Mouse (Mus musculus): Measurements from ENCODE around the gene Zfp36l2. TPM values are rescaled to one million over a fixed set of nuclear protein-coding genes. Genes with fewer than 3 reads are reported as not detected.

Gene Zfp36l2
- total and polyA plus RNA-seq, 3 experiments = 68.5 to 174 (median 93.6) TPM

DNA sequence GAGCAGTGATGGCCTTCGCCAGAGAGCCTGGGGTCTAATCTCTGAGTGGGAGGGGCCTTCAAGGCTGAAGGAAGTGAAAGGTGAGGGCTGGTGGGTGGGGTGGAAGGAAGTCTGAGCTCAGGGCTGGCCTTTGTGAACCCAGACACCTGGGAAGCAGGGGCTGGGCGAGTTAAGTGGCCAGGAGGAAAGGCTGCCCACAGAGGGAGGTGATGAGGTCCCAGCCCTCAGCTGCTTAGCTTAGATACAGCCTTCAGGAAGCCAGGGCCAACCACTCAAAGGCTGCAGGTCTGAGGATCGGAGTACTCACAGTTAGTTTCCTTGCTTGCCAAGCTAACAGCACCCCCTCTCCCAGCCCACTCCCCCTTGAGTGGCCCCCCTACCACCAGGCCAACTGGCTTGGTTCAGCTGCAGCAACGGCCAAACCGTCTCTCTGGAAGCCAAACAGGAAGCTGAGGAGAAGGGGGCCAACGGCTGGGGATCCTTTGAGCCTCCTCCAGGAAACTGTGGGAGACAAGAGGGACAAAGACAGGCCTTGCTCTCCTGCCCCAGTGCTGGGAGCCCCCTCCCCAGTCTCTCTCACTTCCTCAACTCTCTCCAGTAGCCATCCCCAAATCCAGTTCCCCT is 26.4 kb downstream of the Zfp36l2 start (continued):
- TF ChIP-seq GATA1 (IDR thresholded peaks at IDR 0.05; ENCODE audit: low read depth, low read length) = no peak
- no peak for TF ChIP-seq RCOR1 (IDR thresholded peaks at IDR 0.05; ENCODE audit: low read depth, low read length)
- TF ChIP-seq KAT2A (conservative IDR thresholded peaks at IDR 0.05; ENCODE audit: low read depth, low read length) = no peak
- no peak for TF ChIP-seq USF1 (IDR thresholded peaks at IDR 0.05; ENCODE audit: low read depth, low read length)
- peak; percentile 57 for TF ChIP-seq TAL1 (IDR thresholded peaks at IDR 0.05; ENCODE audit: low read length)
- no peak for TF ChIP-seq MYC (IDR thresholded peaks at IDR 0.05; ENCODE audit: low read depth, low read length)
- peak in 1 of 2 experiments; percentile 53; a peak in 1 of 4 replicates for TF ChIP-seq POLR2A (IDR thresholded peaks at IDR 0.05; ENCODE audit: control insufficient read depth in 1 of 2, insufficient read depth in 1 of 2, low read depth in 1 of 2, low read length in 2 of 2, poor library complexity in 1 of 2)

DNA sequence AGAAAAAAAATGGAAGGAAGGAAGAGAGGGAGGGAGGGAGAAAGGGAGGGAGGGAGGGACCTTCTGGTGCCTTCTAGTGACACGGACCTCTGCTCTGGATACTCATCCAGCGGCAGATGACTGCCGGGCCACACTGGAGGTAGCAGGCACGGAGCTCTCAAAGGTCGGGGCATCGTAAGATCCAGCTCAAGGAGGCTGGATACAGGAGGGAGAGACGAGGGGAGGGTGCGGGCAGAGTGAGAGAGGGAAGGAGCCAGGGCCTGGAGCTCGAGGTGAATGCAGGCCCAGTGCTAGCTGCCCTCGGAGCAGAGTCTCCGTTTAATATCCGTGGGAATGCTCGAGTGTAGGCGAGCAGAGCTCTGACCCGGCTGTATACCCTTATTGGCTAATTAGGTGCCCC is 28.9 kb downstream of the Zfp36l2 start:
- Histone ChIP-seq H3K4me1 (ENCODE audit: control insufficient read depth in 1 of 2, insufficient read depth in 2 of 2, low read length in 2 of 2) (peaks cover 35 to 57% of the 10 kb centered on the region in 2 experiments), H3K36me3 (ENCODE audit: control insufficient read depth in 1 of 2, insufficient read depth in 2 of 2, low read length in 2 of 2) (peaks cover 0 to 45% of the 10 kb centered on the region in 2 experiments; a peak in 2 of 4 replicates), H3K9me3 (replicated peaks; ENCODE audit: insufficient read depth, low read length) (no peaks in the 10 kb centered on the region), H3K79me2 (ENCODE audit: control insufficient read depth, insufficient read depth, low read length, poor library complexity) (peaks cover 7% of the 10 kb centered on the region; the same call in 1 of the 2 replicates), H3K9ac (ENCODE audit: control insufficient read depth, low read depth, low read length, poor library complexity, severe bottlenecking) (no peak overlapping the region), H3K27ac (ENCODE audit: control insufficient read depth, low read depth, low read length) (no peak overlapping the region), H3K27me3 (ENCODE audit: control insufficient read depth in 1 of 2, insufficient read depth in 2 of 2, low read length in 2 of 2) (no peaks in the 10 kb centered on the region), H3K4me3 (ENCODE audit: control insufficient read depth in 1 of 2, insufficient read depth in 1 of 2, low read depth in 2 of 2, low read length in 2 of 2) (no peak overlapping the region)
- no peak for DNase-seq (ENCODE audit: low read depth, low spot score)
- no peak for TF ChIP-seq SMC3 (IDR thresholded peaks at IDR 0.05; ENCODE audit: low read depth, low read length)
- TF ChIP-seq BHLHE40 (IDR thresholded peaks at IDR 0.05; ENCODE audit: borderline replicate concordance, low read depth, low read length) = no peak
- no peak for TF ChIP-seq CHD1 (IDR thresholded peaks at IDR 0.05; ENCODE audit: low read depth, low read length)
- TF ChIP-seq USF1 (IDR thresholded peaks at IDR 0.05; ENCODE audit: low read depth, low read length) = no peak
- TF ChIP-seq ELF1 (IDR thresholded peaks at IDR 0.05; ENCODE audit: low read depth, low read length) = no peak
- no peak for TF ChIP-seq ZC3H11A (IDR thresholded peaks at IDR 0.05; ENCODE audit: low read depth, low read length)
- TF ChIP-seq E2F4 (IDR thresholded peaks at IDR 0.05; ENCODE audit: borderline replicate concordance, low read depth, low read length) = no peak
- TF ChIP-seq CHD2 (IDR thresholded peaks at IDR 0.05; ENCODE audit: low read length) = no peak
- no peak for TF ChIP-seq GATA1 (IDR thresholded peaks at IDR 0.05; ENCODE audit: low read depth, low read length)
- TF ChIP-seq RAD21 (IDR thresholded peaks at IDR 0.05; ENCODE audit: low read depth, low read length) = no peak
- TF ChIP-seq MXI1 (IDR thresholded peaks at IDR 0.05; ENCODE audit: low read depth, low read length) = no peak
- TF ChIP-seq POLR2A (IDR thresholded peaks at IDR 0.05; ENCODE audit: control insufficient read depth in 1 of 2, insufficient read depth in 1 of 2, low read depth in 1 of 2, low read length in 2 of 2, poor library complexity in 1 of 2) = no peak

DNA sequence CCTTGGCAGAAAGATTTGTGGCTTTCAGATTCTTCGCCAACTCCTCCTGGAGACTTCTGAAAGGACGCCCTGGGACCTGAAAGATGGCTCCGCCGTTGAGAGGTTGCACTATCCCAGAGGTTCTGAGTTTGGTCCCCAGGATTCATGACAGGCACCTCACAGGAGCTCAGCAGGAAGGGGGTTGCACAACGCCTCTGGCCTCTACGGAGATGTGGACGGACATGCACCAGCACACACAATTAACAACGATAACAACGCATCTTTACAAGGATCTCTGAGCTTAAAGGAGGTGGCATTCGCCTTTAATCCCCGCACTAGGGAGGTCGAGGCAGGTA is 29.3 kb downstream of the Zfp36l2 start:
- Histone ChIP-seq H3K36me3 (ENCODE audit: control insufficient read depth in 1 of 2, insufficient read depth in 2 of 2, low read length in 2 of 2) (peaks cover 0 to 47% of the 10 kb centered on the region in 2 experiments; a peak in 2 of 4 replicates), H3K4me3 (ENCODE audit: control insufficient read depth in 1 of 2, insufficient read depth in 1 of 2, low read depth in 2 of 2, low read length in 2 of 2) (no peak overlapping the region), H3K27ac (ENCODE audit: control insufficient read depth, low read depth, low read length) (no peak overlapping the region), H3K9ac (ENCODE audit: control insufficient read depth, low read depth, low read length, poor library complexity, severe bottlenecking) (no peak overlapping the region), H3K79me2 (ENCODE audit: control insufficient read depth, insufficient read depth, low read length, poor library complexity) (peaks cover 9% of the 10 kb centered on the region; the same call in 1 of the 2 replicates), H3K4me1 (ENCODE audit: control insufficient read depth in 1 of 2, insufficient read depth in 2 of 2, low read length in 2 of 2) (peaks cover 37 to 62% of the 10 kb centered on the region in 2 experiments), H3K27me3 (ENCODE audit: control insufficient read depth in 1 of 2, insufficient read depth in 2 of 2, low read length in 2 of 2) (no peaks in the 10 kb centered on the region), H3K9me3 (replicated peaks; ENCODE audit: insufficient read depth, low read length) (no peaks in the 10 kb centered on the region)
- no peak for DNase-seq (ENCODE audit: low read depth, low spot score)
- TF ChIP-seq JUND (IDR thresholded peaks at IDR 0.05; ENCODE audit: low read depth, low read length) (no peak), GATA1 (IDR thresholded peaks at IDR 0.05; ENCODE audit: low read depth, low read length) (no peak), ZC3H11A (IDR thresholded peaks at IDR 0.05; ENCODE audit: low read depth, low read length) (no peak), HCFC1 (IDR thresholded peaks at IDR 0.05; ENCODE audit: low read depth, low read length) (no peak), KAT2A (conservative IDR thresholded peaks at IDR 0.05; ENCODE audit: low read depth, low read length) (no peak), USF1 (IDR thresholded peaks at IDR 0.05; ENCODE audit: low read depth, low read length) (no peak), MEF2A (IDR thresholded peaks at IDR 0.05; ENCODE audit: extremely low read depth, insufficient replicate concordance, low read depth, low read length, poor library complexity, severe bottlenecking) (no peak), NRF1 (IDR thresholded peaks at IDR 0.05; ENCODE audit: insufficient read depth, low read depth, low read length, poor library complexity, severe bottlenecking) (no peak), EP300 (IDR thresholded peaks at IDR 0.05; ENCODE audit: low read depth in 1 of 2, low read length in 2 of 2) (no peak), CTCF (IDR thresholded peaks at IDR 0.05 in 2 of 3, conservative IDR thresholded peaks at IDR 0.05 in 1 of 3; ENCODE audit: control insufficient read depth in 1 of 3, insufficient read depth in 1 of 3, low read depth in 2 of 3, low read length in 3 of 3, poor library complexity in 1 of 3, severe bottlenecking in 1 of 3) (no peak), MYC (IDR thresholded peaks at IDR 0.05; ENCODE audit: low read depth, low read length) (no peak), ZKSCAN1 (IDR thresholded peaks at IDR 0.05; ENCODE audit: low read depth, low read length) (no peak), MXI1 (IDR thresholded peaks at IDR 0.05; ENCODE audit: low read depth, low read length) (no peak), NELFE (IDR thresholded peaks at IDR 0.05; ENCODE audit: low read depth, low read length) (no peak), POLR2AphosphoS2 (IDR thresholded peaks at IDR 0.05; ENCODE audit: low read length) (no peak), GABPA (IDR thresholded peaks at IDR 0.05; ENCODE audit: low read depth, low read length) (no peak), ELF1 (IDR thresholded peaks at IDR 0.05; ENCODE audit: low read depth, low read length) (no peak), TAL1 (IDR thresholded peaks at IDR 0.05; ENCODE audit: low read length) (no peak), MAX (IDR thresholded peaks at IDR 0.05; ENCODE audit: low read length) (no peak)
